Mouse (Mus musculus) forebrain, embryonic 14.5 days (tissue): Measurements from ENCODE around the gene Olig2. TPM values are rescaled to one million over a fixed set of nuclear protein-coding genes. Genes with fewer than 3 reads are reported as not detected.

Experiments used
- polyA plus RNA-seq: library from polyadenylated mRNA; unstranded; fragments of >200 nt; fragmentation: Nextera tagmentation; extraction: Ambion mirVana; gene quantifications from 2 replicates; pipeline ENCODE4 v1.2.1, GENCODE M21; 2014

The Olig2 gene
- polyA plus RNA-seq, 1 experiment from 2014 or later = 5.2 TPM

Other genes with a start within 250 kb of the Olig2 start
- 29.7 and 44.4 TPM in 2 replicates for gene Synj1, start 214.1 kb upstream of the Olig2 start, polyA plus RNA-seq
- gene Paxbp1, start 180.9 kb upstream of the Olig2 start, polyA plus RNA-seq = 48.1 and 71.6 TPM in 2 replicates
- gene 4932438H23Rik, start 130.3 kb upstream of the Olig2 start, polyA plus RNA-seq = 0.48 and 1.0 TPM in 2 replicates
- 18.0 and 31.1 TPM in 2 replicates for gene Olig1, start 44.3 kb downstream of the Olig2 start, polyA plus RNA-seq
- gene Ifnar2, start 147.3 kb downstream of the Olig2 start, polyA plus RNA-seq = 44.6 and 46.9 TPM in 2 replicates
- not detected in 2 replicates for gene Gm21970, start 166.3 kb downstream of the Olig2 start, polyA plus RNA-seq
- gene Il10rb, start 180.7 kb downstream of the Olig2 start, polyA plus RNA-seq = 7.7 and 10.5 TPM in 2 replicates